Mouse (Mus musculus): ENCODE results near the gene St3gal4.

GRCm38 (mm10) chr9:35007697-35008341, 111.2 kb downstream of the St3gal4 start:
- TF ChIP-seq CTCF (IDR thresholded peaks at IDR 0.05; ENCODE audit: low read depth, low read length) (no peak), POLR2A (IDR thresholded peaks at IDR 0.05; ENCODE audit: insufficient read depth, low read length) (no peak), EP300 (IDR thresholded peaks at IDR 0.05; ENCODE audit: insufficient read depth, low read depth, low read length) (no peak)

All from ES-Bruce4 (cell line).